Mouse (Mus musculus): ENCODE measurements around the gene Trim59. TPM values are rescaled to one million over a fixed set of nuclear protein-coding genes. Genes with fewer than 3 reads are reported as not detected.
"Not testable (repeated sequence)": the region's sequence is repeated elsewhere in the genome, so short reads cannot be mapped to it uniquely, and the experiment has no call there.

The Trim59 gene
- 10 to 100 TPM; 15.1 to 17.4 TPM for total RNA-seq (2021)
- long read RNA-seq, partial matches to known transcripts, result 1 of 5 reads
- long read RNA-seq, other reads (novel, unspliced or antisense), result 3 of 5 reads

DNA sequence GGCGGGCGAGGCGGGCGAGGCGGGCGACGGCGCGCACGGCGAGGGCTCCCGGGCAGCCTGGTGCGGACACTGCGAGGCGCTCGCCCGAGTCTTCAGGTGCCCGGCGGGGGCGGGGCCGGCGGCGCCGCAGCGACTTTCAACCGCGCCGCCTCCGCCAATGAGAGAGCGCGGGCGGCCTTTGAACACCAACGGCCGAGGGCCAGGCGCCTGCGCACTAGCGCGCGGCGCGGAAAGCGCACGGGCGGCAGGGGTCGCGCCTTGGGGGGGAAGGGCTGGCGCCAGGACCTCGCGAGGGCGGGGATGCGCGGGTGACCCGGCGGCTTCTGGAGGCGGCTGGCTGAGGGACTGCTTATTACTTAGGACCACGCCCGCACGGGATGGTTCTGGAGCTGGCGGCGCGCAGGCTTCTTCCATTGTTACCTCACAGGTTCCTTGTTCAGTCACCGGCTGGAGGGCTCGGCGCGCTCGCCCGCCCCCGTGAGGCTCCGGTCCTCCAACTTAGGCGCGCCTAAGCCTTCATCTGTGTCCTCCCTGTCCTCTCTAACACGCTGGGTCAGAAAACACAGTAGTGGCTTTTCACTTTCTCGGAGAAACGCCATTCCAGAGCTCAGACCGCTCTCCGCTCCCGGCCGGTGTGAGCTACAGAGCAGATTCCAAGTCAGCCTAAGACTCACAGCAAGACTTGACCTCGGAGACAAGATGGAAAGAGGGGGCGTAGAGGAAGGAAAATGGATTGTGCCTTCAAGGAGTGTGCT lies at the start of gene Trim59:
Trim59 (minus strand) TSS at position 111 of the 755 bp plus-strand sequence.
- peak; percentile 81 to 89 for DNase-seq (ENCODE audit: low spot score in 2 of 2)

DNA sequence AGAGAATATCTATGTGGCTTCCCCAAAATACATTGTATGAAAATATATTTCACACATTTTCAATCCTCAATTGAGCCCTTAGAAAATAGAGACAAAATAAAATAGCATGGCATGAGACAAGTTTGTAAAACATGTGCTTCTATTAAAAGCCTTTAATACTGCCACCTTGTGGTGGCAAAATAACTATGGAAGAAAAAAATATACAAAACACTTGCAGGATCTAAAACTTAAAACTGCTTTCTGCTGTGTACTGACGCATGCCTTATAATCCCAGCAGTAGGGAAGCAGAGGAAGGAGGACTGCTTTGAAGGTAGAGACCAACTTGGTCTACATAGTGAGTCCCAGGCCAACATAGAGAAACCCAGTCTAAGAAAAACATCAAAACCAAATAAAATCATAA lies 19.4 kb upstream of the Trim59 start:
- no peak for DNase-seq (ENCODE audit: low spot score in 2 of 2)

DNA sequence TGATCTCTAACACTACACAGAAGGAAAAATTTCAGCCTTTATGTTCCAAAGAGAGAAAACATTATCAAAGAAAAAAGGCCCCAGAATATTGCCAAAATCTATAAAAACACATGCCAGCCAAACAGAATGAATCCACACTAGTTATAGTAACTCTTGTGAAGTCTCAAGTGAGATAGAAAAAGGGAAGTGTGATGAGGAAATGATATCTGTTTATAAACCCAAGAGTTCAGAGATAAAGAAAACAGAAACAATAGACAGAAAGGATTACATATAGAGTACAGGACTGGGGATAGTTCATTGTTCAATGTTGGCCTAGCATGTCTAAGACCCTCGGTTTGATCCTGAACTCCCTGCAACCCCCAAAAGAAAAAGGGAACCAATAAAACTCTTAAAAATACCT lies 18.2 kb upstream of the Trim59 start:
- DNase-seq (ENCODE audit: low spot score in 2 of 2), result no peak

DNA sequence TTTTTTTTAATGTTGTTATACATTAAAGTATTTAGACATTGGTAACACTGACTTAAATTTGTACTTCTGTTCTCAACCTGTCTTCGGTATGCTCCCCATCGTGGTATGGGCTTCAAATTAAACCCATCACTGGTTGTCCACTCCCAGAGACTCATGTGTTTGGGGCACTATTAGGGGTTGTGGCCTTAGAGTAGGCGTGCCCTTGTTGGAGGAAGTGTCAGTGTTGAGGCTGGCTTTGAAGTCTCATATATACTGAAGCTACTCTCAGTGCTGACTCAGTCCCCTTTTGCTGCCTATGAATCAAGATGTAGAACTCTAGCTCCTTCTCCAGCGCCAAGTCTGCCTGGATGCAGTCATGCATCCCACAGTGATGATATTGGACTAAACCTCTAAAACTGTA lies 16.1 kb upstream of the Trim59 start:
- DNase-seq (ENCODE audit: low spot score in 2 of 2), result no peak

DNA sequence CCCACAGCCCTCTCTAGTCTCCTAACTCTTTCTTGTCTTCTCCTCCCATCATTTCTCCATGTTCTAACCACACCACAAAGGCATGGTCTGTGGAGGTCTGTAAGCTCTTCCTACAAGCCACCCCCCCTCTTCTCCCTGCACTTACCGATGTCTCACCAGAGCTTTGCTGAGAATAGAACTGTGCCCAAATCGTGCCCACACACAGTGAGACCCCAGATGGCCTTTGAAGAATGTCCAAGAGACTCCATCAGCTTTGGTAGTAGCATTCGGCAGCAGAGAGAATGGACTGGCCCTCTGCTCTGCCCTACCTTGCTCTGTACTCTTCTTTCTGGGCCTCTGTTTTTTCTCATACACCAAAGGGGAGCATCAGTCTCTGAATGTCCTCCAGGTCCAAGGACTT lies 11.3 kb upstream of the Trim59 start:
- no peak for DNase-seq (ENCODE audit: low spot score in 2 of 2)

DNA sequence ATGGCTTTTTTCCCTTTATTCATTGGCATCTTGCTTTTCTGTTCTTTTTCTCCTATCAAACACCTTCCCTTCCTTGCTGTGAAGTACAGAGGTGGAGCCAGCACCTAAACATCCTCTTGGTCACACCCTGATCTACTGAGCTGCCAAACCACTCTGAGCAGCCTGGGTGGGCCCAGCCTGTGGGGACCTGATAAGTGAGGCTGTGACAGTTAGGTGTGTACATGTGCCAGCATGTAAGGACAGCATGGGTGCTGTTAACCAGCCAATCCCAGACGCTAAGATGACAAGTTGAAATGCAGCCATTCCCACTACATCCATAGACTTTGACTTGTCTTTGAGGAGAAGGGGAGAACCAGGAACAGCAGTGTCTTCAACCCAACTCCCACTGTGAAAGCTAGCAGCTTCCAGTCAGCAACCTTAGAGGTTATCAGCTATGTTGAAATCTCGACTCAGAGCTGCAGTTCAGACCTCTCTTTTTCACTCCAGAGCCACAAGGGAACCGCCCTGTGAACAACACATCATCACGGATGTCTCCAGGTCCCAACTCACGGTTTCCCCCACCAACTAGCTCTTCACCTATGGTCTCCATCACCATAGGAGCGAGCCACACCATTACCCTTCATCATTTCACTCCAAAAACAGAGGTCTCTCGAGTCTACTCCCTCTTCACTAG lies 10.3 kb upstream of the Trim59 start:
- DNase-seq (ENCODE audit: low spot score in 2 of 2), result no peak

DNA sequence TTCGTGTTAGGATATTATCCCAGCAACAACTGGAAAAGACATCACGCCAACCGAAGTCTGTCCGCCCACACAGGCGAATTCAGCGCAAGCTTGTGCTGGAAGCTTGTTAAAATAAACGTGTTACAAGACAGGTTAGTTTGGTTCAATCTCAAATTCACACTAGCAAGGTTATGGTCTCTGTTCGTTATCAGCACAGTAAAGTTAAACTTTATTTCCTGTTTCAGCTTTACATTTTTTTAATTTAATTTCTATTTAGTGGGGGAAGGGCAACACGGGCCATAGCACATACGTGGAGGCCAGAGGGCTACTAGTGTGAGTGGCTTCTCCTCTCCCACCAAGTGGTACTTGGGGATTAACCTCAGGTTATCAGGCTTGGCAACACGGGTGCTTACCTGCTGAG lies 7.3 kb upstream of the Trim59 start:
- DNase-seq (ENCODE audit: low spot score in 2 of 2), result no peak

DNA sequence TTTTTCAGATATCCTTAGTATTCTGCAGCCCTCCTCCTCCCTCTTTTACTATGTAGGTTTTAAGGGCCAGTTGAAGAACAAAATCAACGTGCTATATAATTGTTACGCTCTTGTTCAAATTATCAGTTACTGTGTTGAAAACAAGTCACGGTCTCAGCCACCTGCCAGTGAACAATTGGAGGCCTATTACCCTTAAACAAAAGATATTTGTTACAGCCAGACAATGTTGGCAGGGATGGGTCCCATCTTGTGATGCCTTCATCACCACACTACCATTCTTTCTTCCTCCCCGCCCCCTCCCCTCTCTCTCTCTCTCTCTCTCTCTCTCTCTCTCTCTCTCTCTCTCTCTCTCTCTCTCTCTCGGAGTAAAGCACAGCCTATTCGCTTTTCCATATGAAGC lies 4.5 kb upstream of the Trim59 start:
- peak in 1 of 2 experiments; percentile 54 for DNase-seq (ENCODE audit: low spot score in 2 of 2)

DNA sequence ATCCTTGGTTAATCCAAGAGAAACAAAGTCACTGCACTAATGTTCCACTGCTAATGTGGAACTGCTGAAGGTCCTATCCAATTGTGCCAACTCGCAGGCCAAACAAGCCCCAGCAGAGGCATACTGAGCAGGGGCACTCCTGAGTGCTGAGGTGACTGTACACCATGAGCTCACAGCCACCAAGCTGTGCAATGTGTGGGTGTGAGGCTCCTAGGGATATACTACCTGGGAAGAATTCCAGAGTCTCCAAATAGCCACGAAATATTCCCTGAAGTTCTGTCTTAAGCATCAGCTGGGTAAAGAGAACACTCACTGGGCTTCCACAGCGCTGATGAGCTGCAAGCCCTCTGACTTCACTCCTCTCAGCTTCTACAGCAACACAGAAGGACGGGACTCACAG lies 3.1 kb upstream of the Trim59 start:
- DNase-seq (ENCODE audit: low spot score in 2 of 2), result no peak

DNA sequence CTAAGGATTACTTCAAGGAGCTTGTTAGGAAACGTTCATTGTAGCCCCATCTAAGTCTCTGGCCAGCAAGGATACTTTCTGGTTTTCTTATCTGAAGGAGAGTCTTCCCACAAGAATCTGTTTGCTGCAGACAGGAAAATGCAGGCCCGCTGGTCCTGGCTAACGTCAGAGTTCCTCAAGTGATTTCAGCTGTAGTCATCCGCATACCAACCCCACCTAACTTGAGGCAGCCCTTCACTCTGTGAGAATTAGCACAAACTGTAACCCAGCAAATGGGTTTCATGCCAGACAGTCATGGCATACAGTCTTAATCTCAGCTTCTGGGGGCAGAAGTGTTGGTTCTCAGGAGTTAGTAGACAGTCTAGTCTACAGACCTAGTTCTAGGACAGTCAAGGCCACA lies 2.0 kb upstream of the Trim59 start:
- no peak for DNase-seq (ENCODE audit: low spot score in 2 of 2)

DNA sequence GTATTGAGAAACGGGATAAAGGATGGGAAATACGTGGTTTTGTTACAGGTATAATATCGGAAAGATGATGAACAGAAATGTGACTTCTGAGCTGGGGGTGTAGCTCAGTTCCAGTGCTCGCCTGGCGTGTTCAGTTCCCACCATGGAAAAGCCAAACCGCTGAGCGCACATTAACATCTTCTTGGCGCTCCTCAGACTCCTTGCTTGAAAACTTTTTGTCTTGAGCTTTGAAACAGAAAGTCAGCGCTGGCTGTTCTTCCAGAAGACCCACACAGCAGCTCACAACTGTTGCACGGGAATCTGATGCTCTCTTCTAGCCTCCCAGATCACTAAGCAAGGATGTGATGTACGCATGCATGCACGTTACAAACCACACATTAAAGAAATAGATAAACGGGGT lies 1.2 kb upstream of the Trim59 start:
- no peak for DNase-seq (ENCODE audit: low spot score in 2 of 2)

DNA sequence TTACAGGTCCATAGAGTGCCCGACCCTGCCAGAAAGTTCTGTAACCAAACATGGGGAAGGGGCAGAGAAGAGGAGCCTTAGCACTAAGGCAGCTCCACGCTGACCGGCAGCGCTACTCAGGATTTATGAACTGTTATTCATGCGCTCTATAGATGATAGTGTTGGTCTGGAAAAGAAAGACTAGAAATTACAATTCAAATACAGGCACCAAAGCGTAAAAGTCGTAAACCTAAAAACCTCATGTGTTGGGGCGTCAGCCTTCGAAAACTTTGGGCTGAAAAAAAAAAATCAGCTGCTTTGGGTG lies 797 bp upstream of the Trim59 start:
- no peak for DNase-seq (ENCODE audit: low spot score in 2 of 2)

DNA sequence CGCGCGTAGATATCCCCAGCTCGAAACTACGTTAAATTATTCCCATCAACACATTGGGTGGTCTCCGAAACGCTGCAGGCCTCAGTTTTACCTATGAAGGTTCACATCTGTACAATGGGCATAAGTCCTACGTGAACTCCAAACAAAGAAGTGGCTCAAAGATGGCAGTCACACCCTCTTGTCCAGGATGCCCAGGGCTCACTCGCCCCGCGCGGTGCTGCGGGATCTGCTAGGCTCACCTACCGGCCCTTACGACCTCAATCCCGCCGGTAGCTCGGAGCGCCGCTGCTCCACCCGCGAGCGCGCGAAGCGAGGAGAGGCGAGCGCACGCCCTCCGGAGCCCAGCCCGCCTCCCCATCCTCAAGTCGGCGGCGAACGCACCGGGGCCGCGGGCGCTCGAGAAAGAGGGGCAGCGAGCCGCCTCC lies 376 bp downstream of the Trim59 start:
- DNase-seq (ENCODE audit: low spot score in 2 of 2), result no peak

DNA sequence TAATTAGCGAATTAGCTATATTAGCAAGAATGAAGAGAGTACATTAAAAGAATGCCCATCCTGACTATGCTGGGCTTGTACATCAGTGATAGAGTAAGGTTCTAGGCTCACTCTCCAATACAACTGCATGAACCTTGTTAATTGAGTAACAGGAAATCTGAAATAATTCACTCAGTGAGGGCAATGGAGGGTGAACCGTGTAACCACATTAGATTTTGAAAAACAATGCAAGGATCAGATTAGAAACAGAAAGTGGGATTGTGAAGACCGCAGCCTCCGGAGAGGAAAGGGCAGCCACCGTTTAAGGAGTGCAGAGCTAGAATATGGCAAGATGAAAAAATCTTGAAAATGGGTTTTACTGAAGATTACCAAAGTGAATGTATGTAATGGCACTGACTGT lies 3.3 kb downstream of the Trim59 start:
- no peak for DNase-seq (ENCODE audit: low spot score in 2 of 2)

DNA sequence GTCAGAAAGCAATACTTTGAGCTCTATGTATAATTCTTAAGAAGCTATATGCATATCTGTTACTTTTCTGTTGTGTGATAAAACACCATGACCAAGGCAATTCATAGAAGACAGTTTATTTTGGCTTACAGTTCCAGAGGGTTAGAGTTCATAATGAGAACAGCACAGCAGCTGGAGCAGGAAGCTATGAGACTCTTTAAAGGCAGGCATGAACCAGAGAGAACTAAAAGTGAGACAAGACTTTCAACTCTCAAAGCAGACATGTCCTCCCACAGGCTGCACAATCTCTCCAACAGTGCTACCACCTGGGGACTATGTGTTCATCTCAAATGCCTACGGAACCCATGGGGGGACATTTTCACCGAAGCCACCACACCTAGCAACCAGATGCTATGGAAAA lies 4.5 kb downstream of the Trim59 start:
- no peak for DNase-seq (ENCODE audit: low spot score in 2 of 2)

DNA sequence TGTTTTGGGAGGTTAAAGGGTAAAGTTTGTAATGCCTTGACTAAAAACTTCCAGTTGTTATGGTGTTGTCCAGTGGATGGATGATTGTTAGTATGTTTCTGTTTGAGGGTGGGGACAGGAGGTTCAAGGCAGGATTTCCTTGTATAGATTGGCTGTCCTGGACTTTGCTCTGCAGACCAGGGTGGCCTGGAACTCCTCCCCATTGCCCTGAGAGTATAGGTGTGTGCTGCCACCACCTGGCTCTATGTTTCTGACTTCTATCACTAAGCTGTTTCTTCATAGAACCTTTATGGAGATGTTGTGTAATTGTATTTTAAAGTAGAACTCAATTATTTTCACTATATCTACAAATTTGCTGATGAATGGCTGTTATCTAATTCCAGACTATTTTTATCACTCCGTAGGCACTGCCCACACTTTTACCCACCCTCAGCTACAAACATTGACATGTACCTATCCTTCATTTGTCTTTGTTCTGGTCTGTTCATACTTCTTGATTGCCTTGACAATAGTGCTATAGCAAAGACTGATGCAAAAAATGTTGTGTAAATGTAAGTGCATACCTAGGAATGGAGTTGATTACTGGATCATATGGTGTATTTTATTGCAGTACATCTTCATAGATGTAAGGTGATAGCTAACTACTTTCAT lies 18.3 kb downstream of the Trim59 start:
- no peak for DNase-seq (ENCODE audit: low spot score in 2 of 2)

DNA sequence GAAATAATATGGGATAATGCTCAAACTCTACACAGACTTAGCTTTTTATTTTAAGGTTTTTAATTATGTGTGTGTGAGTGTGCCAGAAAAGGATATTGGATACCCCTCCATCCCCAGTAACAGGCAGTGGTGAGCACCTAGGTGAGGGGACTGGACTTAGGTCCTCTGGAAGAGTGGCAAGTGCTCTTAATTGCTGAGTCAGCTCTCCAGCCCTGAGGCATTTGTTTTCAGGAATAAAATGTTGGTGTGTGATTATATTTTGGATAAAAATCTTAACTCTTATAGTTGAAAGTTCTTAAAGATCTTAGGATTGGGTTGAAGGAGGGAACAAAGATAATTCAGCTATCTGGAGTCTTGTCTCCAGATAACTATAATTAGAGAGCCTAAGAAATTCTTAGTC lies 23.8 kb downstream of the Trim59 start:
- DNase-seq (ENCODE audit: low spot score in 2 of 2), result no peak

DNA sequence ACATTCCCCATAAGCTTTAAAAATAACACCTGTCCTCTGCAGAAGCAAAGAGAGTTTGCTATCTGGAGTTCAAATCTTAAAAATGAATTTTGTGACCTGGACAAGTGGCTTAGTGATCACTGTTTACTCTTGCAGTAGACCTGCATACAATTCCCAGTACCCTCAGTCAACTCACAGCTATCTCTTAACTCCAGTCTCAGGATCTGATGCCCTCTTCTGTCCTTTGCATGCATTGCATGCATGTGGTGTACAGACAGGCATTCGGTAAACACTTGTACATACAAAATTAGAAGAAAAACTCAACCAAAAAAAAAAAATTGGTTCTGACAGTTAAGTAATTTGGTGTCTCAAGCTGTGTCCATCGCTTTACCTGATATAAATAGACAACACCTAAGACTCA lies 24.3 kb downstream of the Trim59 start:
- DNase-seq (ENCODE audit: low spot score in 2 of 2), result no peak

DNA sequence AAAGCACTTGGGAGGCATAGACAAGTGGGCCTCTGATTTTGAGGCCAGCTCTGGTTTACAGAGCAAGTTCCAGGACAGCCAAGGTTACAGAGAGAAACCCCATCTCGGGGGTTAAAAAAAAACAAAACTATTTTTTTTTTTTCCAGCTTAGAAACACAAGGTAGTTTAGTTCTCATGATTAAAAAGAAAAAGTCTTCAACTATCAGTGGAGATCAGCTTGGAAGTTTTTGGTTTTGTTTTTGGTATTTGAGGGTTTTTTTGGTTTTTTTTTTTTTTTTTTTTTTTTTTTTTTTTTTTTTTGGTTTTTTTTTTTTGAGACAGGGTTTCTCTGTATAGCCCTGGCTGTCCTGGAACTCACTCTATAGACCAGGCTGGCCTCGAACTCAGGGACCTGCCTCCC lies 25.9 kb downstream of the Trim59 start:
- not testable (repeated sequence) for DNase-seq (ENCODE audit: low spot score in 2 of 2)

DNA sequence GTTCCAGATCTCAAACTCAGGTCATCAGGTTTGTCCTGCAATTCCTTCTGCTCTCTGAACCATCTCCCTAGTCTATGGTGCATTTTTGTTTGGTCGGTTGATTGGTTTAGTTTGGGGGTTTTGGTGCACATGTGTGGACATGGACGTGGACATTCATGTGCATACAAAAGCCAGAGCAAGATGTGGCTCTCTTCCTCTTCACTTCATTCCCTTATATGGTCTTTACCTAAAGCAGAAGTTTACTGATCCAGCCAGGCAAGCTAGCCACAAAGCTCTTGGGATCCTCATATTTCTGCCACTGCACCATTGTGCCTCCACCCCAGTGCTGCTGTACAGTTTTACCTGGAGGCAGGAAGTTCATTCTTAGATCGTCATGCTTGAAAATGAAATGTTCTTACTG lies 27.4 kb downstream of the Trim59 start:
- no peak for DNase-seq (ENCODE audit: low spot score in 2 of 2)

DNA sequence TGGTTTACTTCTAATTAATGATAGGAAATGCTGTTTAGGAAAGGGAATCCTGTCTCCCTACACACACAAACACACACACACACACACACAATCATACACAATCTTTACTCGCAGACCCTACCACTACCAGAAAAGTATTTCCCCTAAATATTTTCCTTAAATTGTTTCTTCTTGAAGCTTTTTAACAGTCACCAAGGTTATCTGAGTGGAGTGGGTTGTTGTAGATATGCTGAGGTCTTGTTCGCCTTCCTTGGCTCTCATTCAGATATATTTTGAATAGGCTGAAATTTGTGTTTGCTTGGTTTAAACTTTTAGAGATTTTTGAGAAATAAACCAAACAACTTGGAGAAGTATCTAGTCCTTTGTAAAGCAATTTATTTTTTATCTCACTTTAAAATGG lies 35.7 kb downstream of the Trim59 start:
- no peak for DNase-seq (ENCODE audit: low spot score in 2 of 2)

DNA sequence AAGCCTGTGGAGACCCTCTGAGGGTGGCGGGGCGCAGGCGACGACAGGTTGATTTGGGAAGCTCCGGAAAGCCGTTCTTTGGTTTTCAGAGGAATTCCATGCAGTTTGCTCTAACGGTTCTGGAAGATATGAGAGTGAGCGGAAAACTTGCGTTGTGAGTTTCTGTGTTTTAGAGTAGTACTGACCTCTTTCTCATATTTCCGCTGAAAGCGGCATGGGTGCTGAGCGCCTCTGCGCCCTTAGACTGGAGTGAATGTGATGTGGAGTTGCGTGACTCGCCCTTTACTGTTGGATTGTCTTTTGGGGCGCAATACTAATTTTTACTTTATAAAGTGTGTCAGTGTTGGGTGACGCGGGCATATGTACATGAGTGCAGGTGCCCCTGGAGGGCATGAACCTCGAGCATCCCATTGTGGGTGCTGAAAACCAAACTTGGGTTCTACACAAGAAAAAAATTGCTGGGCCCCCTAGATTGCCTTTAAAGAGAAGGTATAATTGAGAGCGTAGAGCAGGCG lies 38.3 kb downstream of the Trim59 start:
- peak in 1 of 2 experiments; percentile 3 for DNase-seq (ENCODE audit: low spot score in 2 of 2)

Data from layer of hippocampus, adult 18-20 months (tissue).